Mouse (Mus musculus): ENCODE measurements around the gene Nkain2. TPM values are rescaled to one million over a fixed set of nuclear protein-coding genes. Genes with fewer than 3 reads are reported as not detected.
"Not testable (repeated sequence)": the region's sequence is repeated elsewhere in the genome, so short reads cannot be mapped to it uniquely, and the experiment has no call there.

The Nkain2 gene
- polyA plus RNA-seq, 1 experiment: 30.0 TPM

DNA sequence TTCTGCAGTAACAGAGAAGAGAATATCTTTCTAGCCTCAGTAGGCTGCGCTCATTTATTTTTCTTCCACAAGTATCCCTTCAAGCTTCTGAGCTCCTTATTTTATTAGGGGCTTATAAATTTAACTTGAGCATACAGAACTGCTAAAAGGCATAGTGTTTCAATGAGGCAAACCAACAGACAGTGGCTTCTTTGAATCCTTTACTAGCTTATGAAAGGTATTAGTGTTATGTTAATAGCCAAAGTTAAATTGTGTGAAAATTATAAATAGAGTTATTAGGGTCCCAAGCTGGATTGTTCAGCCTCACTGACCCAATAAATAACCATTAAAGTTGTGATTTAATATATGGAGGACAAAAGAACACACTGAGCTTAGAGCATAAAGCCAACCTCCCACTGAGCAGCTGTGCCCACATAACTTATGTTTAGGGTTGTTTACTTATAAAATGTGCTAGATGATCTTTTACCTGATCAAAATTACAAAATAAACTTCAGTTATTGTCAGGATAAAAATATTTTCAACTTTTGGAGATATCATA lies 889.0 kb downstream of the Nkain2 start:
- Histone ChIP-seq H3K27ac (ENCODE audit: insufficient read depth, low read length) (no peak overlapping the region), H3K4me1 (ENCODE audit: control insufficient read depth, insufficient read depth, low read length) (no peaks in the 10 kb centered on the region)

DNA sequence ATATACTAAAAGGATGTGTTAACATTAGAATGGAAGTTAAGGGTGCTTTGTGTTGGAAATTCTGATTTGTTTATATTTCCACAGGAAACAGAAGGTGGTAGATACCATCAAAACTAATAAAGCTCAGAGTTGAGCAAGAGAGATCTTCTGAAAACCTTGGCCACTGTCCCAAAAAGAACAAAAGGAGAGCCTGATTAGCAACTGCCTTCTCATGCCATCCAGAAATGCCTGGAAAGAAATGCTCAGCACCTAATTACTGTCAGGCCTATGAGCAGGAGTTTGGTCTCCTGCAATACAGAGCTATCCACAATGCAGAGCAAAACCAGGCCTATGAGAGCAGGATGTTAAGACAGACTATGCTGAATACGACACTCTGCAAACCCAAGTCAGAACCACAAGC lies 897.1 kb downstream of the Nkain2 start:
- Histone ChIP-seq H3K4me1 (ENCODE audit: control insufficient read depth, insufficient read depth, low read length) (no peaks in the 10 kb centered on the region), H3K4me3 (ENCODE audit: insufficient read depth, low read length) (no peak overlapping the region), H3K27ac (ENCODE audit: insufficient read depth, low read length) (no peak overlapping the region)
- TF ChIP-seq POLR2A (IDR thresholded peaks at IDR 0.05; ENCODE audit: extremely low read depth, insufficient read depth, low read length) (no peak), CTCF (IDR thresholded peaks at IDR 0.05; ENCODE audit: extremely low read depth, insufficient read depth, low read length) (no peak)

More for the DNA sequence above, 889.0 kb downstream of the Nkain2 start:
- no peak for TF ChIP-seq POLR2A (IDR thresholded peaks at IDR 0.05; ENCODE audit: extremely low read depth, insufficient read depth, low read length)
- TF ChIP-seq CTCF (IDR thresholded peaks at IDR 0.05; ENCODE audit: extremely low read depth, insufficient read depth, low read length): no peak
- H3K4me3 ChIP-seq (ENCODE audit: insufficient read depth, low read length): no peak overlapping the region

DNA sequence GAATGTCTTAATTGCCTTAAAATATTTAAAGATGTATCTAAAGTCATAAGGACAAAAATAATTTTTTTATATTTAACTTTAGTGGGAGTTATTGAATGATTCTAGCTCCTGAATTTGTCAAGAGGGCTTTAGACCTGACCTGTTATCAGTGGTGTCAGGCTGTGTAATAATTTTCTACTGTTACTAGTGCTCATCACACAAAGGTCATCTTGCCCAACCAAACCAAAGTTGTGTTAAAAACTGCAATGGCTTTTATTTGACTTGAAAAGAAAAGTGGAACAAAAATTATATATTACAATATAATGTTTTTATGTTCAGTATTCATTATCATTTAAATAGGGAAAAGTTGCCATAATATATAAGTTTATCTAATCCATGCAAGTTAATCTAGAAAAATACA lies 911.9 kb downstream of the Nkain2 start:
- no peaks in the 10 kb centered on the region for H3K4me1 ChIP-seq (ENCODE audit: control insufficient read depth, insufficient read depth, low read length)
- no peak for TF ChIP-seq CTCF (IDR thresholded peaks at IDR 0.05; ENCODE audit: extremely low read depth, insufficient read depth, low read length)
- TF ChIP-seq POLR2A (IDR thresholded peaks at IDR 0.05; ENCODE audit: extremely low read depth, insufficient read depth, low read length): no peak
- H3K4me3 ChIP-seq (ENCODE audit: insufficient read depth, low read length): no peak overlapping the region
- no peak overlapping the region for H3K27ac ChIP-seq (ENCODE audit: insufficient read depth, low read length)

DNA sequence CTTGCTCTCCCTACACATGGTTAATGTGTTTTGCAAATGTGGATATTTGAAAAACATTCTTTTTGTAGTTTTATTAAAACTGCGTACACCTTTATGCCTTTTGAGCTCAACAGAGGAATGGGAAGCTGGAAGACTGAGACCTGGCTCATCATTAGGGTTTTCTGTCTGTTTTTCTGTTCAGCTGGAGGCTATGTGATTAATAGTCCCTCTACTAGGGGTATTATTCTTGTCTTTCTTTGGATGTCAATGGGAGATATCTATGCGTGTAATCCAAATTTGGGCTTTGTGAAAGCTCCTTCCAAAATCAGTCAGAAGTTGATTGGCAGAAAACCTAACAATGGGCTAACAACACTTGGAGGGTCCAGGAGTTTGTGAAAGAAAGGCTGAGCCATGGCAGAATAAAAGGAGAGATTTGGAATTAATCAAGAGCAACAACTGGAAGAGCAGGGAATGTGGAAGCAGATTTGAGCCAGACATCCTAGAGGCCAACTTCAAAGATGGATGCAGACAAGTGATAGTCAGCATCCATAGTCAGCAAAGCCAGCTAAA lies 943.0 kb downstream of the Nkain2 start:
- Histone ChIP-seq H3K4me3 (ENCODE audit: insufficient read depth, low read length) (no peak overlapping the region), H3K4me1 (ENCODE audit: control insufficient read depth, insufficient read depth, low read length) (no peaks in the 10 kb centered on the region), H3K27ac (ENCODE audit: insufficient read depth, low read length) (no peak overlapping the region)
- TF ChIP-seq CTCF (IDR thresholded peaks at IDR 0.05; ENCODE audit: extremely low read depth, insufficient read depth, low read length): no peak
- no peak for TF ChIP-seq POLR2A (IDR thresholded peaks at IDR 0.05; ENCODE audit: extremely low read depth, insufficient read depth, low read length)

DNA sequence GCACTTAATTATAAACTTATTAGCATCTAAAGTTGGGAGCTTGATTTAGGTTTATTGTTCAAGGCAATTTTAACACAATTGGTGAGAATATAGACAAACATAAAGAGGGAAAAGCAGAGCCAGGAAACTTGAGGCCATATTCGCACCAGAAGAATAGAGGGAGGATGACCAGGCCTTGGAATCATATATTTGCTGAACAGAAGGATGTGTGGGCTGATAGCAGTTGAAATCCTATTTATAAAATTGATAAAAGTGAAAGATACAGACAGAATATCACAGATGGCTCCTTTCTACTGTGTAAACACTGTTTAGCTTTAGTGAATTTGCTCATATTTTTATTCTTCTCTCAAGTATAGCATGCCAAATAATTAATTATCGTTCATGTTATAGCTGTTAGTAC lies 958.3 kb downstream of the Nkain2 start:
- Histone ChIP-seq H3K27ac (ENCODE audit: insufficient read depth, low read length) (no peak overlapping the region), H3K4me3 (ENCODE audit: insufficient read depth, low read length) (no peak overlapping the region), H3K4me1 (ENCODE audit: control insufficient read depth, insufficient read depth, low read length) (no peaks in the 10 kb centered on the region)
- TF ChIP-seq CTCF (IDR thresholded peaks at IDR 0.05; ENCODE audit: extremely low read depth, insufficient read depth, low read length) (no peak), POLR2A (IDR thresholded peaks at IDR 0.05; ENCODE audit: extremely low read depth, insufficient read depth, low read length) (no peak)

DNA sequence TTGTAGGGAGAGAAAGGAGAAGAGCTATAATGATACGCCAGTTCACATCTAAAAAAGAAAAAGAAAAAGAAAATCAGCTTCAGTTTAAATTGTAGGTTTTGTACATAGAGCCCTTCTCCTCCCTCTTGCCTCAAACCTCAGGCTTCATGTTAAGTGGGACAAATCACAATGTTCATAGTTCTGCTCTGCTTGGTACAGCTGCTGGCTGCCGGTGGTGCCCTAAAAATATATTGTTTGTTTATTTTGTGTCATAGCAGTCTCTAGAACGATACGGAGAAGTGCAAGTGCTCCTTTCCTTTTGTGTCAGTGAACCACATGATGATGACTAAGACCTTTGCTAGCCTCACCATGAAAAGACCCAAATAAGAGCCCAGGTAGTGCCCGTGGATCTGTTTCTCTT lies 962.6 kb downstream of the Nkain2 start:
- no peak overlapping the region for H3K27ac ChIP-seq (ENCODE audit: insufficient read depth, low read length)
- H3K4me3 ChIP-seq (ENCODE audit: insufficient read depth, low read length): no peak overlapping the region
- H3K4me1 ChIP-seq (ENCODE audit: control insufficient read depth, insufficient read depth, low read length): no peaks in the 10 kb centered on the region
- no peak for TF ChIP-seq CTCF (IDR thresholded peaks at IDR 0.05; ENCODE audit: extremely low read depth, insufficient read depth, low read length)
- no peak for TF ChIP-seq POLR2A (IDR thresholded peaks at IDR 0.05; ENCODE audit: extremely low read depth, insufficient read depth, low read length)

DNA sequence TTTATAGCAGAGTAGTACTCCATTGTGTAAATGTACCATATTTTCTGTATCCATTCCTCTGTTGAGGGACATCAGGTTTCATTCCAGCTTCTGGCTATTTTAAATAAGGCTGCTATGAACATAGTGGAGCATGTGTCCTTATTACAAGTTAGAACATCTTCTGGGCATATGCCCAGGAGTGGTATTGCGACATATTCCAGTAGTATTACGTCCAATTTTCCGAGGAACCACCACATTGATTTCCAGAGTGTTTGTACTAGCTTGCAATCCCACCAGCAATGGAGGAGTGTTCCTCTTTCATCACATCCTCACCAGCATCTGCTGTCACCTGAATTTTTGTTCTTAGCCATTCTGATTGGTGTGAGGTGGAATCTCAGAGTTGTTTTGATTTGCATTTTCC lies 969.4 kb downstream of the Nkain2 start:
- not testable (repeated sequence) for H3K4me3 ChIP-seq (ENCODE audit: insufficient read depth, low read length); H3K27ac ChIP-seq (ENCODE audit: insufficient read depth, low read length); H3K4me1 ChIP-seq (ENCODE audit: control insufficient read depth, insufficient read depth, low read length)

DNA sequence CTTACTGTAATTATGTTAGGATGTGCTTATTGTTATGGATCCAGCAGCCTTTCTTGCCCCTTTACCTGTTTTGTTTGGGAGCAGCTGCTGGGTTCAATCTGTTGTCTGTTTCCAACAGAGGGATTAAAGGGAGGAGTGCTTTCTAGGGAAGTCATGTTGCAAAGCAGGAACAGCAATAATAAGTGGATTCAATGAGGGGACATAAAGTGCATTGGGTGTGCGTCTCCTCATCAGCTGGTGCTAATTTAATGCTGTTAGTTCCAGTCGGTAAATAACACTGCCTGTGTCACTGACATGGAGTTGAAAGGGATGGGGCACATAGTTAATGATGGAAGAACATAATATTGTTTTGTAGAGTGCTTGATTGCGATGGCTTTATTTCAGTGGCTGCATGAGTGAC lies 982.8 kb downstream of the Nkain2 start:
- no peak overlapping the region for H3K27ac ChIP-seq (ENCODE audit: insufficient read depth, low read length)
- no peaks in the 10 kb centered on the region for H3K4me1 ChIP-seq (ENCODE audit: control insufficient read depth, insufficient read depth, low read length)
- no peak overlapping the region for H3K4me3 ChIP-seq (ENCODE audit: insufficient read depth, low read length)
- no peak for TF ChIP-seq CTCF (IDR thresholded peaks at IDR 0.05; ENCODE audit: extremely low read depth, insufficient read depth, low read length)
- TF ChIP-seq POLR2A (IDR thresholded peaks at IDR 0.05; ENCODE audit: extremely low read depth, insufficient read depth, low read length): no peak

DNA sequence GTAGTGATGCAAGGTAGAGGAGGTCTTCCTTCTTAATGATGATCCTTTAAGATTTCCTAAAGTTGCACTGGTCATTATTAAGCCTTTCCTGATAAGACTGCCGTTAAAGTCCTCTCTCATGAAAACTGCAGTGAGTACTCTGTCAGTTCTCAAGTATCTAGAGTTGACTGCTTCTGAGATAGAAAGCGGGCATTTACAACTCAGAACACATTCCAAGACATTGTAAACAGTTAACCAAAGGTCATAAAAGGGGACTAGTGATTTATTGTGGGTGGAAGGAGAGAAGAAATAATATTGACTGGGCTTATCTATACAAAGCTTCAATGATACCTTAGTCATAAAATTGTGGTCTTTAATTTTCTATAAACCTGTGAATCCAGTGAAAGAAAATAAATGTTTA lies 990.8 kb downstream of the Nkain2 start:
- Histone ChIP-seq H3K27ac (ENCODE audit: insufficient read depth, low read length) (no peak overlapping the region), H3K4me3 (ENCODE audit: insufficient read depth, low read length) (no peak overlapping the region), H3K4me1 (ENCODE audit: control insufficient read depth, insufficient read depth, low read length) (no peaks in the 10 kb centered on the region)
- TF ChIP-seq CTCF (IDR thresholded peaks at IDR 0.05; ENCODE audit: extremely low read depth, insufficient read depth, low read length) (no peak), POLR2A (IDR thresholded peaks at IDR 0.05; ENCODE audit: extremely low read depth, insufficient read depth, low read length) (no peak)

DNA sequence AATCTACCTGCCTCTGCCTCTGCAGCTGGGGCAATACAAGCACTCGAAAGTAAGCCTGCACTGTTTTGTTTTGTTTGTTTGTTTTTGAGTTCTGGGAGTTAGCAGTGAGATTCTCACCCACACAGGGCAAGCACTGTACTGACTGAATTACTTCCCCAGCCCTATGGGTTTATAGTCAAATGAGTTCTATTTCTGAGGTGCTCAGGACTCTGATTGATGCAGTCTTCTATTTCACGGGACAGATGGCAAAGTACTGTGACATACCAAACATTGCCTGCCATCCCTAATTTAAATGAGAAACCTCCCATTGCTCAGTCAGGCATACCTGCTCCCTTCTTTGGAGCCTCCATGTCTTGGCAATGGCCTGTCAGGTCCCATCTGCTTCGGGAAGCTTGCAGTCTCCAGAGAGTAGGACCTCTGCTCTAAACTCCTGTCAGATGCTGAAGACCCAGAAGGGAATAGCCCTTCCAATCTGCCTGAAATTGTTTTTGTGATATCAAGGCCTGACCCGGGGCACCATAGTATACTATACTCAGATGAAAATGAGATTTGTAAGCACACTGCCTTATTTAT lies 1016.9 kb downstream of the Nkain2 start:
- Histone ChIP-seq H3K27ac (ENCODE audit: insufficient read depth, low read length) (no peak overlapping the region), H3K4me3 (ENCODE audit: insufficient read depth, low read length) (no peak overlapping the region), H3K4me1 (ENCODE audit: control insufficient read depth, insufficient read depth, low read length) (no peaks in the 10 kb centered on the region)
- TF ChIP-seq POLR2A (IDR thresholded peaks at IDR 0.05; ENCODE audit: extremely low read depth, insufficient read depth, low read length) (no peak), CTCF (IDR thresholded peaks at IDR 0.05; ENCODE audit: extremely low read depth, insufficient read depth, low read length) (no peak)

Data from cortical plate, adult 2 months (tissue).